Mouse (Mus musculus) cortical plate, adult 2 months (tissue): Measurements from ENCODE around the gene Dact2.

ENCODE experiments used
- CTCF ChIP-seq: fragments of 200-500 bp; IDR thresholded peaks from 2 replicates; pipeline ENCODE4 v1.5.1; 2011; ENCODE audit warnings: mild to moderate bottlenecking, control low read depth, low read length; ENCODE audit not compliant: insufficient read depth; ENCODE audit errors: extremely low read depth
- POLR2A ChIP-seq: fragments of 200-500 bp; IDR thresholded peaks from 2 replicates; pipeline ENCODE4 v1.6.1; 2011; ENCODE audit warnings: mild to moderate bottlenecking, low read length, control low read depth; ENCODE audit not compliant: insufficient read depth; ENCODE audit errors: extremely low read depth

DNA sequence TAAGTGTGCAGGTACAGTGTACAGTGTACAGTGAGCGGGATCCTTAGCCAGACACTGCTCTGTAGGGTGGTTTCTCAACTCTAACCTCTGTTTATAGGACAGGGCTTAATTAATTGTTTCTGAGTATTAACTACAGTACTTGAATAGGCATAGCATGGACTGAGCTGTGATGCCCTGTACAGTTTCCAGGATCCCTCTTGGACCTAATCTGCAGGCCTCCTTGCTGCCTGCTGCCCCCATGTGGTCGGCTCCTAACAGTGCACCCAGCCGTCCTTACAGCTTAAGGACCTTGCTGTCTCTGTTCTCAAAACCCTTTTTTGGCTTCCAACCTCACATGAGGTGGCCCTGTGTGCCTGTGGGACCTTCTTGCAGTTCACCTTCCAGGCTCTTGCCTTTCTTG lies 2.0 kb upstream of the Dact2 start:
- TF ChIP-seq CTCF (peak; percentile 88), POLR2A (no peak)
